Mouse (Mus musculus) neutrophil, adult 5-6 weeks (primary cell): ENCODE measurements around the gene Atp6v0a4. TPM values are rescaled to one million over a fixed set of nuclear protein-coding genes. Genes with fewer than 3 reads are reported as not detected.

Experiments
- ATAC-seq: fragments of 151-379, 151-347 bp; 2 replicates; pipeline ENCODE4 v1.8.0; 2017; ENCODE audit warnings: mild to moderate bottlenecking, moderate TSS enrichment; ENCODE audit not compliant: insufficient number of reproducible peaks, poor library complexity, low FRiP score, severe bottlenecking; ENCODE audit errors: extremely low read depth
- total RNA-seq: library from RNA; stranded (forward); fragments of 200-1000 nt; gene quantifications from 2 replicates; pipeline ENCODE4 v1.2.3, GENCODE M21; 2017

The Atp6v0a4 gene
- total RNA-seq, 1 experiment from 2014 or later: not detected

DNA sequence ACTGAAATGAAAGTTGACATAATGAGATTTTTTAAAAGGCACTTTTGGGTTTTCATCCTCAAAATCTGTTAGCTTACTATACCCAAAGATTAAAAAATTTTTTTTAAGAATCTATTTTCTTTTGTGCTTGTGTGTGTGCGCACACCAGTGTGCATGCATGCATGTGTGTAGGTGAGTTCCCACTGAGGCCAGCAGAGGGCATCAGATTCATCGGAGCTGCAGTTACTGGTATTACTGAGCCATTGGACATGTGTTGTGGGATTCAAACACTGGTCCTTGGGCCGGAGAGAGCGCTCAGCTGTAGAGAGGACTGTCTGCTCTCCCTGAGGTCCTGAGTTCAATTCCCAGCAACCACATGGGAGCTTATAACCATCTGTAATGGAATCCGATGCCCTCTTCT, 5.5 kb upstream of the Atp6v0a4 start:
- no peak for ATAC-seq

DNA sequence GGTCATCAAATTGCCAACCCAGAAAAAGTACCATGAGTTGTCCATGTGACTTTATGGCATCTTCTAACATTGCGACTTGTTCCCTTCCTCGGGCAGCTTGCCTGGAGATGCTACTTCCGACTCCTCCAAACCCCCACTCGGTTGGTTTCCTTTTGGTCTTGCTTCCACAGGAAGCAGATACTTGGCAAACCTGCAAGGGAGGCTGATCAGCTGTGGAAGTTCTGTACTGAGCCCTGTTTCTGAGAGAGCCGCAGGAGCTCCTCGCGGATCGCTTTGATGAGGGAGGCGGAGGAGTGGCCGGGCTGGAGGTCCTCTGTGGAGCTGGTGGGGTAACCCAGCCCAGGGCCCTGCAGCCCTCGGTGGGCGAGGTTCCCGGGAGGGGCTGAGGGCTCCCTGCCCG, 3.7 kb upstream of the Atp6v0a4 start:
- ATAC-seq: no peak

DNA sequence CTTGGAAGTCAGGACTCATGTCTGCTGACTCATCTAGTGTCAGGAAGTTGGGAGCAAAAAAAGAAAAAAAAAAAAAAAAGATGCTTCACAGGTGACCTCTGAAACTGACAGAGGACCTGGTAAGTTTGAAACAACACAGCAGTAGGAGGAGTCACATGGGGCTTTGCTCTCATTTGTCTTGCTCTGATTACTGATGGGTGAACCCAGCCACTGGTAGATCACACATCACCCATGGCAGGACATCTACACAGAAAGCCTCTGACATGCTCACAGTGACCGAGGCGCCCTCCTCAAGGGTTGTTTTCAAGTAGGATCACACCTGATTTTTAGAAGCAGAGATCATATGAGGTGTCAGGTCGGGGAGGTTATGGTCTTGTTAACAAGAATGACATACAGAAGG, 1.1 kb upstream of the Atp6v0a4 start:
- ATAC-seq: no peak

DNA sequence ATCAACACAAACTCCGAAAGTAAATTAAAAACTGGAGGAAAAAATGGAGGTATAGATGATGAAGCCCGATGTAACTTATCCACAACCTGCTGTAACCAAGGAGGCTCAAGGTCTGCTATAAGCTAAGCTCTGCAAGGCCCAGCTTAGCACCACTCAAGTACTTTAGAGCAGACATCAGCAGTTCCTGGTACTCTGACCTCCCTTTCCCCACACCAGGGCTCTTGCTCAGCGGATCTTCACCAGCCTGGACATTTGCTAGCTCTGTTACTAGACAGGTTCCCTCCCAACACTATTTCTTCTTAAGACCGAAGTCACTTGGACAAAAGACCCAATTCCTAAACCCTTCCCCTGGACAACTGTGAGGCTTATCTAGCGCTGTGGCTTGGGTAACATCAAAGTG, 496 bp upstream of the Atp6v0a4 start:
- ATAC-seq: no peak

DNA sequence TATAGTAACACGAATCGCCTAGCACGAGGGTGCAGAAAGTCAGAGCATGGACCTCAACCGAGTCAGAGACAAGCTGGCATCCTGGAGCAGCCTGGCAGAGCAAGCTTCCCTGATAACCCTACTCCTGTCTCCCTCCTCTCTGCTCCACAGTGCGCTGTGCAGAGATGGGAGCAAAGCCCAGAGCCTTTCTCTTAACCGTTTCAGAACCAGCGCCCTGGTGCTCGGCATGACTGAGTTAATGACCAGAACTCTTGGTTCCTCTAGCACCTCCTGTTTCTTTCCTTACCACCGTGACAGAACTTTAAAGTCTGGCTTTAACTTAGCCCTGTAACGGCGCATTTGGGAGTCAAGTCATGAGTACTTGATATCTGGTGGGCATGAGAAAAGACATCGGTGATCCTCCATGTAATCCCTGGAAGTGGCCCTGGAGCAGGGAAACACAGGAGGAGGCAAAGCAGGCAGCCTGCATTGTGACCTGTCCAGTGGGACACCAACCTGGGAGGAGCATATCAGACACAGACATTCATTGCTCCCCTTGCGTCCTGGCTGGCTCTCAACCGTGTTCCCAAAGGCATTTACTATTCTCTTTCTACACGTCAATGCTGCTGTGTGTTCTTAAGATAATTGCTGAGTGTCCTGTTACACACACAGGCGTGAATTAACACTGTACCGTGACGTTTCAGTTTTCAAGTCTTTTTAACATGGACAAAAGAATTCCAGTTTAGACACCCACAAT, 747 bp downstream of the Atp6v0a4 start:
- ATAC-seq: no peak

DNA sequence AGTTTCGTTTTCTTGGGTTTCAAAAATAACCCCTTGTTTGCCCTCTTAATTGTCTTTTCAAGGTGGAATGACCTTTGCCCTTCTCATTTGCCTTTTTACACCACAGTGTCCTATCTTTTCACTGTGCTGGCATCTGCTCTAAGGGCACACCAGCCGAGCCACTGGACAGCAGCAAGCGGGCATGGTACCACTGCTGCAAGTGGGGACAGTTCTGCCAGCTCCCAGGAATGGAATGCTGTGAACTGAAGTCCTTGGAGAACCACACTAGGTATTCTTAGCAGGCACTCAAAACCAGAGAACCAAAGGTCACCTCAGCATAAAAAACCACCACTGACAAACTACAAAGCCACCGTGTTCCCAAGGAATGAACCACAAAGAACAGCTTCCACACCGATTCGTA, 1.6 kb downstream of the Atp6v0a4 start:
- no peak for ATAC-seq

DNA sequence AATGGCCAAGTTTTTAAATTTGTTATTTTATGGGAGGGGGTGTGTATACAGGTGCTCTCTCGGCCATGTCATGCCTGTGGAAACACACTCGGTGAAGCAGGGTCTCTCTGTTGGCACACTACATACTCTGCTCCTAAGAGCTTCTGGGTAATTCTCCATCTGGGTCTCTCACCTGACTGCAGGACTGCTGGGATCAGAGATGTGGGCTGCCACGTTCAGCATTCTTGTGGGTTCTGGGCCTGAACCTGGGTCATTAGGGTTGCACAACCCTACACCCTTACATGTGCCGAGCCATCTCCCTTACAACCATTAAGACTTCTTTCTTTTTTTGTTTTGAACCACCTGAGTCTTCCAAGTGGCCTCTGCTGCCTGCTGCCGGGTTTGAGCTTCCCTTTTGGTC, 2.5 kb downstream of the Atp6v0a4 start:
- no peak for ATAC-seq

DNA sequence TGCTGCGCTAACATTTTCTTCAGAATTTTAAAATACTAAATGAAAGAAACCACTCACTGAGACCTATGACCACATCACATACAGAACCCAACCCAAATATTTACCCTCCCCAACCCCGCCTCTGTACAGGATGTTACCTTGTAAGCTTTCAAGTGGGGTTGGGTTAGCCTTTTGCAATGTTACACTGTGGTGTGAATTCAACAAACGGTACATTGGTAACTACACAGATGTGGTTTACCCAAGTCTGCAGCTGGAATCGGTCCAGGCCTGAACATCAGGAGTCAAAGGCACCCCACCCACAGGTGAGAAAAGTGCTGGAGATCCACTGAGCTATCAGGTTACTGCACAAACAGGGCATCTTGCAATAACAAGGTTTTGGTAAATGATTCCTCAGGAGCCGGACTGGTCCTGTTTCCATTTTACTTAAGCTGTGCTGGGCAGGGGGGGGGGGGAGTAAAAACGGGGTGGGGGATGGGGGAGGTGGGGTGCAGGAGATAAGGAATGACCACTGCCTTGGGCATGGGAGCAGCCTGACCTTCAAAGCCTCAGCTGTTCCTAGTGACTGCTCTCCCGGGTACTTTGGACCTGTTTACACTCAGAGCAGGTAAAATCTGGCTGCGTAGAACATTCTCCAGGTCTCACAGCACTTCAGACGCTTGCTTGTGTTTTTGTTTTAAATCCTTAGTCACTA, 3.6 kb downstream of the Atp6v0a4 start:
- ATAC-seq: 0 out of 2 replicates have a peak, but pooled peaks have one; percentile 24

DNA sequence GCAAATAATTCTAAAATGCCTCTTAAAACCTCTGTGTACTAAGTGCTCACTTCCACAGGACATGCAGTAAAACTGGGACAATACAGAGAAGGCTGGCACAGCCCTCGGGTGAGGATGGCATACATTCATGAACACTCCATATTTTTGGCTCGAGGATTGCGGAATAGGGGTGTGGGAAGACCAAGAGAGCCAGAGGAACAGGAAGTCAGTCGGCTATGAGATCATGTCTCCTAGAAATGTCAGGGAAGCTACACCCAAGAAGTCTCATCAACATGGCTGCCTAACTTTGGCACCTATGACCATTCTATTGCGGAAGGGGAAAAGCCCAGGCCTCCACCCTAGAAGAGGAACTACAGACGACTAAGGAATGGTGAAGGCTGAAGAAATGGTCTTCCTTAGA, 6.0 kb downstream of the Atp6v0a4 start:
- ATAC-seq: no peak

DNA sequence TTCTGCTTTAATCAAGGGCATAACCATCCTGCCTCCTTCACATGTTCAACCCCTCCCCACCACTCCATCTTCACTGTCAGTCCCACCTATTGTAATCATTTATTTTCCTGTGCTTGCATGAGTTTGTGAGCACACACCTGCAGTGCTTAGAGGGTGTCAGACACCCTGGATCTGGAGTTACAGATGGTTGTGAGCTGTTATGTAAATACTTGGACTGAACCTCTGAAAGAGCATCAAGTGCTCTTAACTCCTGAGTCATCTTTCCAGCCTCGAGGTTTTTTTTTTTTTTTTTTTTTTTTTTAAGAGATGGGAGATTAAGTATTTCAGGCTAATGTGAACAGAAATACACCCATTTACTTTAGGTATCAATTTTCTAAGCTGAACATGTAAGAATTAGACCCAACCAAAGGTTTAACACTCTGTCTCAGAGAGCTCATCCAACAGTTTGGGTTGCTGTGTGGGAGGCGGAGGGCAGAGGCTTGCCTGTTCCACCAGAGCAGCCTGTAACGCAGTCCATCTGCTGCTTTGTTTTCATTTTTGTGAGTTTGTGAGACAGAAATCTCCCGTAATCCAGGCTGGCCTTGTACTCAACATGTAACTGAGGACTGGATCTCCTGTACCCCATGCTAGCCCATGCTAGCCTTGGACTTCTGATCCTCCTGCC, 8.1 kb downstream of the Atp6v0a4 start:
- no peak for ATAC-seq

DNA sequence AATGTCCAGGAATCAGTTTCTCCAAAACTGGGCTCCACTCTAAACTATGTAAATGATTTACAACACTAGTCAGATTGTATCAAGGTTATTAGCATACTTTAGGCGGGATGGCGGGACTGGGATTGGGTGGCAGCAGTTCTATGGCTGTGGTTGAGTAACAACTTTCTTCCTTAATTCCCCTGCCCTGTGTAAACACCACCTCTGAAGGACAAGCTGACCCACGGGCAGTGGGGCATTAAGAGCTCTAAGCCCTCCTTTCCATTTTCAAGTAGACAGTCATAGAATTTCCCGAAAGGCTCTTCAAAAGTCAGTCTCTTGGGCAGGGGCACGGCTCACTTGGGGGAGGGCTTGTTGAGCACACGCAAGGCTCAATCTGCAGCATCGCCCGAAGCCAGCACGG, 13.5 kb downstream of the Atp6v0a4 start:
- no peak for ATAC-seq

DNA sequence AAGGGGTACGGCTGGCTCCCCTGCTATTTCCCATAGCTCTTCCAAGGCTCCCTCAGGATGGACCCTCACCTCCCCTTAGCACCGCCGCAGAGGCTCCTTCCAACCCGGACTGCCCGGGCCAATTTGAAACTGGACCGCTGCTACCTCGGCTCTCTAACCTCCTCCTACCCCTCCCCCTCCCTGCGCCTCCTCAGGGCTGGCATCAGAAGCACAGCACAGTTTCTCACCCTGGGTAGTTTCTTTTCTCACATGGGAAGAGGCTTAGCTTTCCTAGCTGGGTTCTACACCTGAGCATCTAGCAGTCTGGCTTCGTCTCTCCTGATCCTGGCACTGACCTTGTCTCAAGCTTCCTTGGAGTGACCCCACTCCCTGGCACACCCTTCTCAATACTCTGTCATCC, 14.5 kb downstream of the Atp6v0a4 start:
- ATAC-seq: no peak

DNA sequence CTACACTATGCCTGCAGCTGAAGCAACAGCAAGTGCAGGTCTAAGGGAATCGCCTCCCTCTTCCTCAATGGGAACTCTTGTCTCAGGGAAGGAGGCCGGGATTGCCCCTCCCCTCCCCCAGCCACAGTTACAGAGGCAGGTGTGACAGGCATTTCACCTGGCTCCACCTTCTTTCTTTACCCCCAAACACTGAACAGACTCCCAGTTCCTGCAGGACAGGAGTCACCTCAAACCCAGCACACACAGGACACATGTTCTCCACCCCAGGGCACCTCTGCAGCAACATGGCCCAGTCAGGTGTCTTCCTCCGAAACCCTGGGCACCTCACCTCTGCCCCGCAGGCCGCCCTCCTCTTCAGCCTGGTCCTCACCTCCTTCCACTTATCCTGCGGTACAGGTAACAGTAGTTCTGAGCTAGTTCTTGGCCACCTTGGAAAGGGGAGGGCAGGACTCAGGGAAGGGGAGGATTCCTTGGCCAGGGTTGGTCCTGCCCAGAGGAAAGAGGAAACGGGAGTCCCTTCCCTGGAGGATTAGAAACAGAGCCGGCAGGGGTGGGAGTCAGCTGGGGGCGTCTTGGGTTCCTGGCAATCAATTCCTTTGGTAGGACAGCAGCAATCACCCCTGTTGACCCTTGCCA, 15.1 kb downstream of the Atp6v0a4 start, which contains the start of gene Tmem213:
TSS of gene Tmem213 (plus strand) at position 96 of the 636 bp plus-strand sequence.
- ATAC-seq: no peak

DNA sequence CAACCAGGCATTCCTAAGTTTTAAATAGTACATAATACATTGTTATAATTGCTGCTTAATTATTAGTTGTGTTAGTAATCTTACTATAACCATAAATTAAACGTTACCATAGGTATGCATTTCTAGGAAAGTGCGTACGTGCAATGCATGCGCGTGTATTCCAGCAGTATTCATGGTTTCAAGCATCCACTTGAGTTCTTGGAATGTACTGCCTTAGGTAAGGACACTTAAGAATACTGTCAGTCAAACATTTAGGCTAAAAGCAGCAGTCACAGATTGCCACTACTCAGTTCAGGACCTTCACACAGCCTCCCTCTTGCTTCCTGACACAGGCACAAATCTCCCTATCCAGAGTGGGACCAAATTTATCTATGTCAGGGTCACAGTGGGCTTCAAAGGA, 15.9 kb downstream of the Atp6v0a4 start:
- no peak for ATAC-seq

DNA sequence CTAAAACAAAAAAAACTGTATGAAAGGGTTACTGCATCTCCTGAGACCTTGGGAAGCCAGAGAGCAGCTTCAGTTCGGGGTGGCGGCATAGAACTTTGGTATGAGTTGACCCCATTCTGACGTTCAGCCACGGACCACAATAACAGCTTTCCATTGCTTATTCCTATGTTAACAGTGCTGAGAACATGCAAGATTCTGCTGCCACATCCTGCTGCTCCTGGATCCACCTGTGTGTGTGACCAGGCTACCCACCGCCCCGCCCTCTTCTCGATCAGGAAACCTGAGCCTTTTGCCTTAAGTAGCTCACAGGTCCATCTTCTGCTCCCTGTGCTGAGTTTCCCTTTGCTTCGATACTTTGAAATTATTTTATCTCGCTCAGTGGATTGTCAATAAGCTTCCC, 18.5 kb downstream of the Atp6v0a4 start:
- ATAC-seq: no peak

DNA sequence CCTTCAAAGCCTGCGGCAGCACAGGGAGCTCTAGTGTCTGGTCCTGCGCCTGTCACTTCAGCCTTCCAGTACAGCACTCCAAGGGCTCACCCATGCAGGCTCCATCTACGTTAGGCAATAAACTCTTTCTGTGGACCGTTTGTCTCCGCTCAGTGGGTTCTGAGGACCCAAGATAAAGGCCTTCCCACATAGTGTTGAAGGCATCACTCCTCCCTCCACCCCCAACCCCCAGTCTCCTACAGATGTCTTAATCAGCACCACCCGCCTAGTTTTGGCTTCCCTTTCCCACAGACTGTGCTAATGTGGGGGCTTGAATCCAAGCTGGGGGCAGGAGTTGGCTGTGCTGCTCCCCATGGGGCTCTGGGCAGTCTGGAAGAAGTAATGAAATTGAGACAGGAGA, 20.6 kb downstream of the Atp6v0a4 start:
- no peak for ATAC-seq

DNA sequence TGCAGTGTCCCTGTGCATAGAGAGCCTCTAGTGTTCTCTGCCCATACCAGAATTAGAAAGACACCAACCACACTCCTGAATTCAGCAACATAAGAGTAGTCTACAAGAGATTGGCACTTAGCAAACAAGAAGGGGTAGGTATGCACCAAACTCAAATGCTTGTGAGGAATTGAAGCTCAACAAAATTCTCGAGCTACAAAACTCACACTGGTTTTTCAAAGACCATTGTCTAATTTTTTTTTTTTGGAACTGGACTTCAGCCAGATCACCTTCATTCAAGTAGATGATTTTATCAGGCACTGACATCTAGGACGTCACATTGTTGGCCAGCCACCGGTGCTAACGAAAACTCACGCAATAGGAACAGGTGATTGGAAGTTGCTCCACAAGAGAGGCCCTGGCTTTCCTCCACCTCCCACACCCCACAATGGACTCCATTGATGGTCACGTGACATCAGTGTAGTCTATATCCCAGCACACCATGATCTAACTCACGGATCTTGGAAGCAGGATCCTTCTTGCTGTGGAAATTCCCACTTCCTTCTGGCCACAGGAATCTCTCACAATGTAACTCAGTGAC, 22.1 kb downstream of the Atp6v0a4 start:
- ATAC-seq: no peak

DNA sequence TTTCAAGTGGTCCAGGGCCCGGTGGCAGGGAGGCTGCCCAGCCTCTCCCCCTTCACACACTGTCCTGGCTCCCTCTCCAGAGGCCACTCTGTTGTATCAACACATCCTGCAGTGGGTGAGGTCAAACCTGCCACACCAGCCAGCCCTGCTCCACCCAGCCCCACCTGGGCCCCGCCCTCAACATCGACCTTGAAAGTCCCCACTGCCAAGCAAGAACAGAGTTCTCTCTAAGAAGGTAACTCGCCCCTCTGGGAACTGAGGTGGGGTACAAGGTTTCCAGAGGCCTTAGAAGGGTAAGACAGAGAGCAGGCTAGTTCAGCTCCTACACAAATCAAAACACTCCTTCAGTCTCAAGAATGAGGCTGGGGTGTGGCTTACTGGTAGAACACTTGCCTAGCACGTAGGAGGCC, 27.4 kb downstream of the Atp6v0a4 start:
- ATAC-seq: no peak

DNA sequence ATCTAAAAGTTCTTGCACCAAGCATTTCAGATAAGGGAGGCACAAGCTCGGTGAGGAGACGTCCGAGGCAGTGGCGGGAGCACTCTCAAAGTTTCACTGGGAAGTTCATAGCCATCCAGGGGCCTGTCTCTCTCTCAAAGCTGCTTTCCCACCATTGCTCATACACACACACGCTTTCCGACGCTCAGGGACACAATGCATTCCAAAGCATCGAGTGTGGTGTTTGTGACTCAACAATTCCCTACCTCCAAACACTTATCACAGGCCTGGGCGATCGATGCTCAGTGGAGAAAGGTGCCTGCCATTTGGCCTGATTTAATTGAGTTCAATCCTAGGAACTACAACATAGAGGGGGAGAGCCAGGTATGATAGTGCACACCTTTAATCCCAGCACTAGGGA, 29.7 kb downstream of the Atp6v0a4 start:
- no peak for ATAC-seq
